Mouse (Mus musculus) C2C12 (cell line): ENCODE data around the gene Mettl27. TPM values are rescaled to one million over a fixed set of nuclear protein-coding genes. Genes with fewer than 3 reads are reported as not detected.

Experiments
- H3K27me3 ChIP-seq: one replicate; pipeline ENCODE4 v1.6.1; 2011; ENCODE audit not compliant: control insufficient read depth, insufficient read depth, insufficient read length
- H3K36me3 ChIP-seq: one replicate; pipeline ENCODE4 v1.6.1; 2011; ENCODE audit not compliant: control insufficient read depth, insufficient read depth
- H3K4me3 ChIP-seq: one replicate; pipeline ENCODE4 v1.5.1; 2011; ENCODE audit warnings: mild to moderate bottlenecking, control low read depth; ENCODE audit not compliant: poor library complexity, insufficient read depth, severe bottlenecking
- H3K79me2 ChIP-seq: one replicate; pipeline ENCODE4 v1.6.1; 2011; ENCODE audit not compliant: control insufficient read depth, insufficient read depth
- H3K79me3 ChIP-seq: one replicate; pipeline ENCODE4 v1.6.1; 2011; ENCODE audit warnings: low read depth, control low read depth
- H3ac ChIP-seq: one replicate; pipeline ENCODE3; 2011; ENCODE audit warnings: low read depth; ENCODE audit not compliant: control insufficient read depth, insufficient read length
- CEBPB ChIP-seq: IDR thresholded peaks from one replicate; pipeline ENCODE4 v1.6.1; 2011; ENCODE audit warnings: low read depth, mild to moderate bottlenecking, control low read depth, moderate library complexity
- CTCF ChIP-seq: IDR thresholded peaks from one replicate; pipeline ENCODE4 v1.5.1; 2011; ENCODE audit not compliant: control insufficient read depth, insufficient read depth, insufficient read length
- FOSL1 ChIP-seq: IDR thresholded peaks from one replicate; pipeline ENCODE4 v1.8.0; 2011; ENCODE audit warnings: mild to moderate bottlenecking, low read length; ENCODE audit not compliant: poor library complexity, insufficient read depth, severe bottlenecking
- MAX ChIP-seq: IDR thresholded peaks from one replicate; pipeline ENCODE4 v1.6.1; 2011; ENCODE audit warnings: mild to moderate bottlenecking, control low read depth
- MYOD1 ChIP-seq: IDR thresholded peaks from one replicate; pipeline ENCODE4 v1.6.1; 2011; ENCODE audit warnings: low read depth; ENCODE audit not compliant: control insufficient read depth, insufficient read length
- MYOG ChIP-seq: IDR thresholded peaks from one replicate; pipeline ENCODE4 v1.6.1; 2011; ENCODE audit not compliant: control insufficient read depth, insufficient read length; ENCODE audit errors: extremely low read depth
- USF1 ChIP-seq: IDR thresholded peaks from one replicate; pipeline ENCODE4 v1.6.1; 2011; ENCODE audit warnings: low read depth, mild to moderate bottlenecking, control low read depth, moderate library complexity
- polyA plus RNA-seq: library from polyadenylated mRNA; unstranded; fragments of >200 nt; fragmentation: generic; extraction: Trizol; gene quantifications from one replicate; pipeline ENCODE4 v1.2.1, GENCODE M21; 2012; ENCODE audit warnings: missing spikeins

Mettl27 gene
- polyA plus RNA-seq, 1 experiment, result 4.3 TPM

- Histone ChIP-seq H3K79me3 (no peaks in the 10 kb centered on the region), H3ac (no peak overlapping the region), H3K27me3 (no peaks in the 10 kb centered on the region), H3K79me2 (no peaks in the 10 kb centered on the region), H3K4me3 (no peak overlapping the region), H3K36me3 (no peaks in the 10 kb centered on the region)
- TF ChIP-seq MAX (no peak), CEBPB (no peak), FOSL1 (no peak), CTCF (no peak), MYOD1 (no peak), MYOG (no peak), USF1 (no peak)
These were observed 12.0 kb downstream of the Mettl27 start for GRCm38 (mm10) chr5:134944179-134944578.

- Histone ChIP-seq H3K27me3 (no peaks in the 10 kb centered on the region), H3K79me3 (no peaks in the 10 kb centered on the region), H3K79me2 (no peaks in the 10 kb centered on the region), H3ac (no peak overlapping the region), H3K36me3 (no peaks in the 10 kb centered on the region), H3K4me3 (no peak overlapping the region)
- TF ChIP-seq MYOG (no peak), USF1 (no peak), FOSL1 (no peak), CEBPB (no peak), CTCF (no peak), MYOD1 (no peak), MAX (no peak)
These were observed 13.2 kb downstream of the Mettl27 start for GRCm38 (mm10) chr5:134945266-134945959.

- H3K79me2 ChIP-seq, result no peaks in the 10 kb centered on the region
- no peaks in the 10 kb centered on the region for H3K27me3 ChIP-seq
- no peak for TF ChIP-seq FOSL1
- no peak for TF ChIP-seq CTCF
- no peak for TF ChIP-seq CEBPB
- no peak for TF ChIP-seq MYOG
- no peak for TF ChIP-seq USF1
- no peak for TF ChIP-seq MYOD1
- no peak for TF ChIP-seq MAX
- no peak overlapping the region for H3K4me3 ChIP-seq
- no peaks in the 10 kb centered on the region for H3K36me3 ChIP-seq
- no peaks in the 10 kb centered on the region for H3K79me3 ChIP-seq
- no peak overlapping the region for H3ac ChIP-seq
These were observed 14.1 kb downstream of the Mettl27 start for GRCm38 (mm10) chr5:134946063-134946856.

GRCm38 (mm10) chr5:134946857-134947255 lies 14.7 kb downstream of the Mettl27 start, which contains the start of gene Cldn4:
Cldn4 (minus strand) TSS chr5:134946934.
- no peak within 1 kb of the TSS for H3ac ChIP-seq
- no peaks in the 10 kb centered on the region for H3K27me3 ChIP-seq
- H3K4me3 ChIP-seq, result no peak within 1 kb of the TSS
- no peaks in the 10 kb centered on the region for H3K79me3 ChIP-seq
- no peak for TF ChIP-seq MAX
- TF ChIP-seq CEBPB, result no peak
- no peak for TF ChIP-seq USF1
- no peak for TF ChIP-seq FOSL1
- no peak for TF ChIP-seq CTCF
- no peak for TF ChIP-seq MYOG
- no peak for TF ChIP-seq MYOD1
- H3K36me3 ChIP-seq, result no peaks in the 10 kb centered on the region
- H3K79me2 ChIP-seq, result no peaks in the 10 kb centered on the region

- Histone ChIP-seq H3ac (no peak overlapping the region), H3K27me3 (no peaks in the 10 kb centered on the region), H3K79me3 (no peaks in the 10 kb centered on the region), H3K79me2 (no peaks in the 10 kb centered on the region), H3K4me3 (no peak overlapping the region), H3K36me3 (no peaks in the 10 kb centered on the region)
- TF ChIP-seq USF1 (no peak), FOSL1 (no peak), CEBPB (no peak), MYOG (no peak), CTCF (no peak), MAX (no peak), MYOD1 (no peak)
These were observed 15.4 kb downstream of the Mettl27 start for GRCm38 (mm10) chr5:134947420-134948084.
